Mouse (Mus musculus) hindbrain, embryonic 14.5 days (tissue): ENCODE data around the gene Rilpl1. TPM values are rescaled to one million over a fixed set of nuclear protein-coding genes. Genes with fewer than 3 reads are reported as not detected.
A peak's percentile ranks its signal among the peaks of the same experiment; 100 is the strongest.
"Not testable (repeated sequence)": the region's sequence is repeated elsewhere in the genome, so short reads cannot be mapped to it uniquely, and the experiment has no call there.

Source experiments
- ATAC-seq: fragments of 200-750 bp; cut with Nextera tagmentation; 2 replicates; pipeline ENCODE4 v1.8.0; 2017; ENCODE audit warnings: moderate number of reproducible peaks, mild to moderate bottlenecking, moderate TSS enrichment, moderate library complexity; ENCODE audit not compliant: low FRiP score
- DNase-seq: peaks from one replicate; pipeline ENCODE4 v3.0.0-alpha.2; 2015; ENCODE audit warnings: low spot score
- H3K27ac ChIP-seq: fragments of 300-500 bp; sonication (generic); 2 replicates; pipeline ENCODE4 v1.5.1; 2014; ENCODE audit warnings: mild to moderate bottlenecking, moderate library complexity
- H3K27me3 ChIP-seq: fragments of 300-500 bp; sonication (generic); 2 replicates; pipeline ENCODE4 v1.6.1; 2014; ENCODE audit warnings: mild to moderate bottlenecking, low read length, mixed read lengths; ENCODE audit not compliant: control insufficient read depth, insufficient read depth
- H3K36me3 ChIP-seq: fragments of 300-500 bp; sonication (generic); replicated peaks from 2 replicates; pipeline ENCODE4 v1.6.1; 2014; ENCODE audit not compliant: control insufficient read depth, insufficient read depth
- H3K4me1 ChIP-seq: fragments of 300-500 bp; sonication (generic); replicated peaks from 2 replicates; pipeline ENCODE4 v1.6.1; 2014; ENCODE audit warnings: antibody characterized with exemption, low read length, mixed read lengths; ENCODE audit not compliant: control insufficient read depth, insufficient read depth
- H3K4me2 ChIP-seq: fragments of 300-500 bp; sonication (generic); replicated peaks from 2 replicates; pipeline ENCODE4 v1.6.1; 2014; ENCODE audit warnings: mild to moderate bottlenecking, moderate library complexity
- H3K4me3 ChIP-seq: fragments of 300-500 bp; sonication (generic); replicated peaks from 2 replicates; pipeline ENCODE4 v1.5.1; 2014; ENCODE audit warnings: mild to moderate bottlenecking, low read length
- H3K9ac ChIP-seq: fragments of 300-500 bp; sonication (generic); 2 replicates; pipeline ENCODE4 v1.6.1; 2014
- H3K9me3 ChIP-seq: fragments of 300-500 bp; sonication (generic); 2 replicates; pipeline ENCODE4 v1.6.1; 2016; ENCODE audit warnings: low read length; ENCODE audit not compliant: control insufficient read depth
- WGBS: fragments of 180-500 bp; shearing (Covaris S2); extraction: QIAGEN DNeasy Blood & Tissue Kit; methylation state at CpG from one replicate; pipeline ENCODE4 v1.1.7; 2014; 5-methylcytosine and 5-hydroxymethylcytosine counted together
- polyA plus RNA-seq: library from polyadenylated mRNA; unstranded; fragments of >200 nt; fragmentation: Nextera tagmentation; extraction: Ambion mirVana; gene quantifications from 2 replicates; pipeline ENCODE4 v1.2.1, GENCODE M21; 2014

Rilpl1 gene
- polyA plus RNA-seq, 1 experiment from 2014 or later: 13.2 TPM

GRCm38 (mm10) chr5:124467766-124468165, 63.4 kb downstream of the Rilpl1 start:
- Histone ChIP-seq H3K27me3 (no peaks in the 10 kb centered on the region), H3K27ac (no peak overlapping the region), H3K4me3 (no peak overlapping the region), H3K9ac (no peak overlapping the region), H3K9me3 (no peaks in the 10 kb centered on the region), H3K36me3 (peaks cover 47% of the 10 kb centered on the region), H3K4me1 (no peaks in the 10 kb centered on the region), H3K4me2 (no peak overlapping the region)
- no peak for DNase-seq
- ATAC-seq: no peak
- WGBS: 94% methylated on average over 1 of the region's 1 CpGs

GRCm38 (mm10) chr5:124464905-124465304, 66.3 kb downstream of the Rilpl1 start:
- Histone ChIP-seq H3K27me3 (no peaks in the 10 kb centered on the region), H3K4me2 (no peak overlapping the region), H3K4me3 (no peak overlapping the region), H3K9ac (no peak overlapping the region), H3K4me1 (no peaks in the 10 kb centered on the region), H3K9me3 (no peaks in the 10 kb centered on the region), H3K27ac (no peak overlapping the region), H3K36me3 (peaks cover 75% of the 10 kb centered on the region)
- DNase-seq (no peak), ATAC-seq (no peak)

DNA sequence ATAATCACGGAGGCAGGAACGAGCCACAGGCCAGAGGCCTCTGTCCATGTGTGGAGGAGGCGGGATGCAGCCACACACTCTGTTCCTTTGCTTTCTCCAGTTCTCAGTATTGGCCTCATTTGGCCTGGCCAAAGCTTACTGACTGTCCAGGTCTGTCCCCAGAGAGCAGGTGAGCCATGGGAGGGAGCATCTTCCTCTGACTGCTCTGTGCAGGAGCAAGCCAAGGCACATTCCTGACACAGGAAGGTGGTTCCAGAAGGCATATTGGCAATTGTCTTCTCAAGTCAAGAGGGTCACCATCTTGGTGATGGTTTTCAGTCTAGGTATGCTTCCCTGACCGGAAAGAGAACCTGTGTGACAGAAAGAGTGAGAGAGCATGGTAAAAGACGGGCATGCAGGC, 67.7 kb downstream of the Rilpl1 start:
- Histone ChIP-seq H3K9me3 (no peaks in the 10 kb centered on the region), H3K27ac (no peak overlapping the region), H3K27me3 (no peaks in the 10 kb centered on the region), H3K4me3 (no peak overlapping the region), H3K9ac (no peak overlapping the region), H3K4me2 (no peak overlapping the region), H3K36me3 (peaks cover 80% of the 10 kb centered on the region), H3K4me1 (no peaks in the 10 kb centered on the region)
- 95% methylated on average over 5 of the region's 5 CpGs for WGBS
- DNase-seq (no peak), ATAC-seq (no peak)

- WGBS: 88% methylated on average over 8 of the region's 8 CpGs
- Histone ChIP-seq H3K27ac (no peak overlapping the region), H3K36me3 (peaks cover 82% of the 10 kb centered on the region), H3K27me3 (no peaks in the 10 kb centered on the region), H3K4me1 (no peaks in the 10 kb centered on the region), H3K9ac (no peak overlapping the region), H3K4me3 (no peak overlapping the region), H3K9me3 (no peaks in the 10 kb centered on the region), H3K4me2 (no peak overlapping the region)
- no peak for ATAC-seq
- DNase-seq: no peak
Observed at GRCm38 (mm10) chr5:124462297-124463025, 68.7 kb downstream of the Rilpl1 start.

DNA sequence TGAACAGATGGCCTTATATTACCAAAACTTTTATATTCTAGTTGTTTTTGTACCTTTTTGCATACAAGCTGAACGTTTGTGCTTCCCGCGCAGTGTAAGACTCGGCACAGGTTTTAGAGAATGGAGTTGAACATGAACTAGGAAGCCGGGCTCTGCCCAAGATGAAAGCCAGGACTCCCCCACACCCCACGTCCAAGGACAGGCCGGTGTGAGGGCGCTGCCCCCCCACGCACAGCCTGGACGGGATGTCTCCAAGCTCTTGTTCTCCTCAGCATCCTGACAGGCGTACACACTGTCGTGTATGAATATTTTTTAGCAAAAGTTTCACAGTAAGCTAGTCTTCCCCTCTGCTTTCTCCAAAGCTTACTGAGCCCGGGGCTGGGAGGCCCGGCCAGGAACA, 70.3 kb downstream of the Rilpl1 start:
- ATAC-seq, H3K9me3 ChIP-seq, H3K4me2 ChIP-seq, H3K27ac ChIP-seq, H3K9ac ChIP-seq, H3K4me1 ChIP-seq, DNase-seq, H3K27me3 ChIP-seq, H3K4me3 ChIP-seq: not testable (repeated sequence)
- H3K36me3 ChIP-seq: peaks cover 82% of the 10 kb centered on the region
- WGBS: 93% methylated on average over 14 of the region's 14 CpGs

GRCm38 (mm10) chr5:124456762-124457161, 74.4 kb downstream of the Rilpl1 start:
- Histone ChIP-seq H3K4me3 (no peak overlapping the region), H3K9ac (no peak overlapping the region), H3K36me3 (peaks cover 97% of the 10 kb centered on the region), H3K27ac (no peak overlapping the region), H3K4me2 (no peak overlapping the region), H3K4me1 (no peaks in the 10 kb centered on the region; the same call in 1 of the 2 replicates), H3K9me3 (no peaks in the 10 kb centered on the region), H3K27me3 (no peaks in the 10 kb centered on the region)
- 94% methylated on average over 6 of the region's 6 CpGs for WGBS
- no peak for ATAC-seq
- no peak for DNase-seq

- Histone ChIP-seq H3K9me3 (no peaks in the 10 kb centered on the region), H3K27me3 (no peaks in the 10 kb centered on the region), H3K4me3 (no peak overlapping the region), H3K36me3 (peaks cover 99% of the 10 kb centered on the region), H3K27ac (no peak overlapping the region), H3K4me2 (no peak overlapping the region), H3K4me1 (no peaks in the 10 kb centered on the region; the same call in 1 of the 2 replicates), H3K9ac (no peak overlapping the region)
- ATAC-seq (no peak), DNase-seq (no peak)
- 89% methylated on average over 1 of the region's 1 CpGs for WGBS
Observed at GRCm38 (mm10) chr5:124454082-124454419, 77.1 kb downstream of the Rilpl1 start.

GRCm38 (mm10) chr5:124453339-124454081, 77.7 kb downstream of the Rilpl1 start:
- Histone ChIP-seq H3K27ac (peak overlapping the region; percentile 32; the same call in 1 of the 2 replicates), H3K36me3 (peaks cover 99% of the 10 kb centered on the region), H3K4me2 (no peak overlapping the region), H3K9me3 (no peaks in the 10 kb centered on the region), H3K27me3 (no peaks in the 10 kb centered on the region), H3K9ac (no peak overlapping the region), H3K4me1 (no peaks in the 10 kb centered on the region; the same call in 1 of the 2 replicates), H3K4me3 (no peak overlapping the region)
- no peak for ATAC-seq
- no peak for DNase-seq
- 79% methylated on average over 13 of the region's 13 CpGs for WGBS

DNA sequence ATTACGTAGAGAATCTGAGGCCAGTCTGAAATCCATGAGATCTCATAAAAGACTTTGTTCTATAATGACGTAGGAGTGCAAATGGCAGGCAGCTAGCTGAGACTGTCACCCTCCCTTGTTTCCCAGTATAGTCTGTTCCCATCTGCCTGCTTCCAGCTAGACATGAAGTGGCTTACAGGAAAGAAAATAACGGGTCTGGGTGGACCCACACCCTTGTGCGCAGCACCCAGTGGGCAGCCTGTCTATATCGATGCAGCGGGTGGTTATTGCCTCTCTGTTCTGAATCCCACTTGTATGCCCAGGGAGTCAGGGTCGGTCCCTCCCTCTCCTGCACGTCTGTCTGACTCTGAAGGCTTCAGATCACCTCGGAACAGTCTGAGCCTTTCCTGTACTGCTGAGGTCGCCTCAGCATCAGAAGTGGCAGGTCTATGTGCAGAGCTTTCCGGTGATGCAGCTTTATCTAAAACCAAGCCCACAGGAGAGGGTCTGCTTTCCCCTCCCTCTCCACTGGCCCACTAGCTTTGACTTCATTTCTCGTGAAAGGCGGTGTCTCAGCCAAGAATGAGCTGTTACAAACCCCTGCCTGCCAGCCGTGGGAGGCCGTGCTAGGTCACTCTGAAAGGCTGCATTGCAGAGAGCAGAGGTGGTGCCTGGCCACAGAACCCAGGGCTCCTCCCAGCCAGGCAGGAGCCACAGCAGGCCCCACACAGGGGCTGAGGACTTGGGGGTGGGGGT, 78.5 kb downstream of the Rilpl1 start:
- no peak for DNase-seq
- no peaks in the 10 kb centered on the region for H3K27me3 ChIP-seq
- no peak overlapping the region for H3K4me2 ChIP-seq
- WGBS: 83% methylated on average over 15 of the region's 15 CpGs
- H3K9ac ChIP-seq: no peak overlapping the region
- peak overlapping the region; percentile 32; the same call in 1 of the 2 replicates for H3K27ac ChIP-seq
- peaks cover 99% of the 10 kb centered on the region for H3K36me3 ChIP-seq
- no peaks in the 10 kb centered on the region; the same call in 1 of the 2 replicates for H3K4me1 ChIP-seq
- H3K9me3 ChIP-seq: no peaks in the 10 kb centered on the region
- ATAC-seq: no peak
- no peak overlapping the region for H3K4me3 ChIP-seq
